Mouse (Mus musculus): Measurements from ENCODE around the gene Clic1. TPM values are rescaled to one million over a fixed set of nuclear protein-coding genes. Genes with fewer than 3 reads are reported as not detected.

The Clic1 gene
- 100 to 1,000 TPM; 271 to 302 TPM for total RNA-seq (2023)

GRCm38 (mm10) chr17:35049561-35050016 is at the start of gene Clic1:
TSS of gene Clic1 (plus strand) at chr17:35049966.

GRCm38 (mm10) chr17:35000717-35001451 is 48.9 kb upstream of the Clic1 start, which contains the start of gene Vars:
TSS of gene Vars (plus strand) at chr17:35000987.

GRCm38 (mm10) chr17:35016376-35016775 is 33.4 kb upstream of the Clic1 start, which contains the start of gene Vwa7:
TSS of gene Vwa7 (plus strand) at chr17:35016579.

GRCm38 (mm10) chr17:35027277-35028068 is 22.3 kb upstream of the Clic1 start, which contains the start of gene Sapcd1:
TSS of gene Sapcd1 (minus strand) at chr17:35028016.

GRCm38 (mm10) chr17:35046681-35047455 is 2.9 kb upstream of the Clic1 start, which contains the start of gene Msh5:
TSS of gene Msh5 (minus strand) at chr17:35046745.

GRCm38 (mm10) chr17:35058911-35059892 is 9.4 kb downstream of the Clic1 start, which contains the start of gene Ddah2:
TSS of gene Ddah2 (plus strand) at chr17:35059035.

GRCm38 (mm10) chr17:35064951-35065947 is 15.5 kb downstream of the Clic1 start, which contains the start of gene Ly6g6c:
TSS of gene Ly6g6c (plus strand) at chr17:35065388.

GRCm38 (mm10) chr17:35066084-35066483 is 16.3 kb downstream of the Clic1 start, which contains the start of gene Mpig6b:
TSS of gene Mpig6b (minus strand) at chr17:35066184.

GRCm38 (mm10) chr17:35076507-35077176 is 26.9 kb downstream of the Clic1 start, which contains the start of gene Ly6g6e:
TSS of gene Ly6g6e (plus strand) at chr17:35076902.

GRCm38 (mm10) chr17:35077786-35078233 is 28.0 kb downstream of the Clic1 start, which contains the start of gene Ly6g6d:
TSS of gene Ly6g6d (minus strand) at chr17:35078065.

GRCm38 (mm10) chr17:35085208-35085865 is 35.6 kb downstream of the Clic1 start, which contains the start of gene Ly6g6f:
TSS of gene Ly6g6f (minus strand) at chr17:35085610.

GRCm38 (mm10) chr17:35088825-35089644 is 39.3 kb downstream of the Clic1 start, which contains the start of gene Abhd16a:
TSS of gene Abhd16a (plus strand) at chr17:35089263.

GRCm38 (mm10) chr17:35108097-35108496 is 58.3 kb downstream of the Clic1 start, which contains the start of gene Ly6g5c:
TSS of gene Ly6g5c (plus strand) at chr17:35108279.

